Mouse (Mus musculus) brain, adult 2 months (tissue): ENCODE results near the gene Crtc3.

Source experiments
- DNase-seq: peaks from one replicate; pipeline ENCODE4 v3.0.0; 2011; ENCODE audit warnings: low read depth, low spot score

Crtc3 gene

GRCm38 (mm10) chr7:80557161-80557560 lies 131.5 kb downstream of the Crtc3 start:
- no peak for DNase-seq

- peak; percentile 35 for DNase-seq
Observed at GRCm38 (mm10) chr7:80556166-80556565, 132.5 kb downstream of the Crtc3 start.

GRCm38 (mm10) chr7:80555146-80555545 lies 133.5 kb downstream of the Crtc3 start:
- no peak for DNase-seq

- peak; percentile 76 for DNase-seq
Observed at GRCm38 (mm10) chr7:80554180-80555021, 134.3 kb downstream of the Crtc3 start.

- DNase-seq, result no peak
Observed at GRCm38 (mm10) chr7:80548513-80549260, 140.0 kb downstream of the Crtc3 start.

- no peak for DNase-seq
Observed at GRCm38 (mm10) chr7:80542139-80542831, 146.4 kb downstream of the Crtc3 start.

- no peak for DNase-seq
Observed at GRCm38 (mm10) chr7:80539581-80539980, 149.1 kb downstream of the Crtc3 start.
